Mouse (Mus musculus) liver, embryonic 14.5 days (tissue): ENCODE data around the gene Fam193a. TPM values are rescaled to one million over a fixed set of nuclear protein-coding genes. Genes with fewer than 3 reads are reported as not detected.

Source experiments
- ATAC-seq: fragments of 200-750 bp; cut with Nextera tagmentation; 2 replicates; pipeline ENCODE4 v1.8.0; 2017; ENCODE audit warnings: moderate number of reproducible peaks, mild to moderate bottlenecking, moderate library complexity; ENCODE audit not compliant: insufficient read depth
- DNase-seq, 3 experiments: peaks; one replicate each; pipeline ENCODE4 v3.0.0-alpha.2; 2012 to 2013; ENCODE audit warnings: low read depth in 3 of 3, low spot score in 3 of 3
- H3K27ac ChIP-seq: fragments of 300-500 bp; sonication (generic); 2 replicates; pipeline ENCODE4 v1.5.1; 2014; ENCODE audit warnings: moderate library complexity, mild to moderate bottlenecking, control low read depth, inconsistent platforms
- H3K27me3 ChIP-seq: fragments of 300-500 bp; sonication (generic); 2 replicates; pipeline ENCODE4 v1.6.1; 2014; ENCODE audit warnings: mild to moderate bottlenecking, low read length, moderate library complexity; ENCODE audit not compliant: control insufficient read depth, insufficient read depth
- H3K36me3 ChIP-seq: fragments of 300-500 bp; sonication (generic); replicated peaks from 2 replicates; pipeline ENCODE4 v1.6.1; 2014; ENCODE audit warnings: low read depth; ENCODE audit not compliant: control insufficient read depth, insufficient read depth
- H3K4me1 ChIP-seq, 2 experiments: fragments of 200-500 bp in 1 of 2; fragments of 300-500 bp in 1 of 2; sonication (generic) in 1 of 2; replicated peaks; 2 replicates each; pipeline ENCODE4 v1.6.1; 2012 to 2014; ENCODE audit warnings: antibody characterized with exemption in 1 of 2, inconsistent platforms in 1 of 2, low read length in 1 of 2; ENCODE audit not compliant: control insufficient read depth in 2 of 2, insufficient read depth in 2 of 2
- H3K4me2 ChIP-seq: fragments of 300-500 bp; sonication (generic); 2 replicates; pipeline ENCODE4 v1.6.1; 2014; ENCODE audit warnings: low read depth, mild to moderate bottlenecking, control low read depth, moderate library complexity
- H3K4me3 ChIP-seq, 2 experiments: fragments of 200-500 bp in 1 of 2; fragments of 300-500 bp in 1 of 2; sonication (generic) in 1 of 2; 2 replicates each; pipeline ENCODE4 v1.5.1; 2012 to 2014; ENCODE audit warnings: low read depth in 2 of 2, low read length in 2 of 2, mild to moderate bottlenecking in 2 of 2, control low read depth in 1 of 2, inconsistent platforms in 1 of 2, moderate library complexity in 1 of 2; ENCODE audit not compliant: insufficient read depth in 1 of 2
- H3K9ac ChIP-seq: fragments of 300-500 bp; sonication (generic); replicated peaks from 2 replicates; pipeline ENCODE4 v1.6.1; 2014; ENCODE audit warnings: mild to moderate bottlenecking, control low read depth, moderate library complexity
- H3K9me3 ChIP-seq: fragments of 300-500 bp; sonication (generic); 2 replicates; pipeline ENCODE4 v1.6.1; 2016; ENCODE audit warnings: low read length, mixed read lengths; ENCODE audit not compliant: control insufficient read depth
- CTCF ChIP-seq: IDR thresholded peaks from 2 replicates; pipeline ENCODE4 v1.5.1; 2016; ENCODE audit warnings: antibody characterized with exemption, low read depth, control low read depth
- EP300 ChIP-seq: IDR thresholded peaks from 2 replicates; pipeline ENCODE4 v1.6.1; 2016; ENCODE audit warnings: antibody characterized with exemption, low read depth
- WGBS: fragments of 180-500 bp; shearing (Covaris S2); extraction: QIAGEN DNeasy Blood & Tissue Kit; methylation state at CpG from one replicate; pipeline ENCODE4 v1.1.7; 2014; ENCODE audit not compliant: insufficient replicate concordance; 5-methylcytosine and 5-hydroxymethylcytosine counted together
- polyA plus RNA-seq, 2 experiments: library from polyadenylated mRNA; depleted of rRNA in 1 of 2; stranded (reverse) in 1 of 2; unstranded in 1 of 2; fragments of >200 nt; fragmentation: Nextera tagmentation in 1 of 2; extraction: Ambion mirVana in 1 of 2; gene quantifications; 2 replicates each; pipeline versions ENCODE4 v1.2.1 to v1.2.3; 2012 to 2014

Fam193a gene
- polyA plus RNA-seq, 2 experiments, result 2.9 to 6.4 TPM

- Histone ChIP-seq H3K27ac (no peak overlapping the region), H3K4me2 (no peak overlapping the region), H3K9ac (no peak overlapping the region), H3K27me3 (no peaks in the 10 kb centered on the region), H3K9me3 (no peaks in the 10 kb centered on the region), H3K4me1 (peaks cover 11 to 14% of the 10 kb centered on the region in 2 experiments), H3K36me3 (peaks cover 28% of the 10 kb centered on the region), H3K4me3 (no peak overlapping the region)
- ATAC-seq (no peak), DNase-seq (no peak)
- no peak for TF ChIP-seq CTCF
- no peak for TF ChIP-seq EP300
- 66% methylated on average over 6 of the region's 6 CpGs for WGBS
Observed at GRCm38 (mm10) chr5:34340246-34340645, 29.5 kb upstream of the Fam193a start.

- 87% methylated on average over 3 of the region's 3 CpGs for WGBS
- TF ChIP-seq CTCF (no peak), EP300 (no peak)
- Histone ChIP-seq H3K9ac (no peak overlapping the region), H3K4me2 (no peak overlapping the region), H3K36me3 (peaks cover 72% of the 10 kb centered on the region), H3K27ac (no peak overlapping the region), H3K4me1 (no peaks in the 10 kb centered on the region), H3K9me3 (no peaks in the 10 kb centered on the region), H3K27me3 (no peaks in the 10 kb centered on the region), H3K4me3 (no peak overlapping the region)
- ATAC-seq, result no peak
- no peak for DNase-seq
Observed at GRCm38 (mm10) chr5:34352084-34352631, 17.6 kb upstream of the Fam193a start.

GRCm38 (mm10) chr5:34360261-34360660 is 9.5 kb upstream of the Fam193a start:
- peaks cover 12% of the 10 kb centered on the region for H3K36me3 ChIP-seq
- no peaks in the 10 kb centered on the region for H3K4me1 ChIP-seq
- no peak overlapping the region for H3K9ac ChIP-seq
- no peaks in the 10 kb centered on the region for H3K9me3 ChIP-seq
- no peak overlapping the region for H3K4me3 ChIP-seq
- H3K27ac ChIP-seq, result no peak overlapping the region
- H3K4me2 ChIP-seq, result no peak overlapping the region
- no peak for ATAC-seq
- no peaks in the 10 kb centered on the region for H3K27me3 ChIP-seq
- no peak for DNase-seq
- 81% methylated on average over 3 of the region's 3 CpGs for WGBS
- TF ChIP-seq EP300 (no peak), CTCF (no peak)

- no peaks in the 10 kb centered on the region for H3K4me1 ChIP-seq
- DNase-seq (no peak), ATAC-seq (no peak)
- H3K4me2 ChIP-seq, result no peak overlapping the region
- TF ChIP-seq EP300, result no peak
- no peak for TF ChIP-seq CTCF
- no peak overlapping the region for H3K9ac ChIP-seq
- peaks cover 3% of the 10 kb centered on the region for H3K36me3 ChIP-seq
- H3K27me3 ChIP-seq, result no peaks in the 10 kb centered on the region
- no peaks in the 10 kb centered on the region for H3K9me3 ChIP-seq
- no peak overlapping the region for H3K27ac ChIP-seq
- no peak overlapping the region for H3K4me3 ChIP-seq
Observed at GRCm38 (mm10) chr5:34363115-34363514, 6.6 kb upstream of the Fam193a start.

GRCm38 (mm10) chr5:34368551-34369290 is 1.0 kb upstream of the Fam193a start:
- Histone ChIP-seq H3K36me3 (no peaks in the 10 kb centered on the region), H3K9me3 (no peaks in the 10 kb centered on the region), H3K9ac (peak overlapping the region; percentile 76), H3K4me3 (peak overlapping the region; percentile 71 to 78), H3K27me3 (no peaks in the 10 kb centered on the region), H3K4me2 (peak overlapping the region; percentile 95), H3K27ac (peak overlapping the region; percentile 39), H3K4me1 (peaks cover 5 to 18% of the 10 kb centered on the region in 2 experiments)
- no peak for ATAC-seq
- DNase-seq, result peak in 1 of 3 experiments; percentile 4
- TF ChIP-seq CTCF, result no peak
- TF ChIP-seq EP300, result no peak
- 61% methylated on average over 7 of the region's 7 CpGs for WGBS
